Mouse (Mus musculus) liver, postnatal 0 days (tissue): ENCODE measurements at regions not wholly inside any gene's neighbourhood (a gene's known extent, or its start where the extent isn't known, plus 50 kb on each side); places are given as distances from the start of the nearest gene placed in this dataset.

ENCODE experiments used
- ATAC-seq: fragments of 200-750 bp; cut with Nextera tagmentation; 2 replicates; pipeline ENCODE4 v1.8.0; 2017; ENCODE audit warnings: mild to moderate bottlenecking, moderate library complexity
- DNase-seq: peaks from one replicate; pipeline ENCODE4 v3.0.0-alpha.2; 2016
- H3K27ac ChIP-seq: fragments of 300-500 bp; sonication (generic); 2 replicates; pipeline ENCODE4 v1.5.1; 2014; ENCODE audit warnings: antibody characterized with exemption, moderate library complexity, mild to moderate bottlenecking, low read depth
- H3K27me3 ChIP-seq: fragments of 300-500 bp; sonication (generic); 2 replicates; pipeline ENCODE4 v1.6.1; 2014; ENCODE audit warnings: low read length, control low read depth, mixed read lengths; ENCODE audit not compliant: insufficient read depth
- H3K36me3 ChIP-seq: fragments of 300-500 bp; sonication (generic); replicated peaks from 2 replicates; pipeline ENCODE4 v1.6.1; 2014; ENCODE audit warnings: mild to moderate bottlenecking, control low read depth, low read length, moderate library complexity, mixed read lengths; ENCODE audit not compliant: insufficient read depth
- H3K4me1 ChIP-seq: fragments of 300-500 bp; sonication (generic); 2 replicates; pipeline ENCODE4 v1.6.1; 2014; ENCODE audit warnings: antibody characterized with exemption, mild to moderate bottlenecking, control low read depth; ENCODE audit not compliant: insufficient read depth
- H3K4me2 ChIP-seq: fragments of 300-500 bp; sonication (generic); 2 replicates; pipeline ENCODE4 v1.6.1; 2014; ENCODE audit warnings: low read depth, mild to moderate bottlenecking, low read length, moderate library complexity, mixed read lengths
- H3K4me3 ChIP-seq: fragments of 300-500 bp; sonication (generic); 2 replicates; pipeline ENCODE4 v1.5.1; 2014; ENCODE audit warnings: low read depth, low read length
- H3K9ac ChIP-seq: fragments of 300-500 bp; sonication (generic); replicated peaks from 2 replicates; pipeline ENCODE4 v1.6.1; 2014; ENCODE audit warnings: mild to moderate bottlenecking, moderate library complexity
- H3K9me3 ChIP-seq: fragments of 300-500 bp; sonication (generic); 2 replicates; pipeline ENCODE4 v1.6.1; 2016; ENCODE audit warnings: mild to moderate bottlenecking, control low read depth, low read length, mixed read lengths
- CTCF ChIP-seq: sonication (generic); IDR thresholded peaks from 2 replicates; pipeline ENCODE4 v1.5.1; 2016; ENCODE audit warnings: antibody characterized with exemption, low read depth
- EP300 ChIP-seq: IDR thresholded peaks from 2 replicates; pipeline ENCODE4 v1.6.1; 2016; ENCODE audit warnings: antibody characterized with exemption, low read depth, mild to moderate bottlenecking
- WGBS: fragments of 180-500 bp; shearing (Covaris S2); extraction: QIAGEN DNeasy Blood & Tissue Kit; methylation state at CpG from one replicate; pipeline ENCODE4 v1.1.7; 2014; ENCODE audit not compliant: insufficient replicate concordance; 5-methylcytosine and 5-hydroxymethylcytosine counted together

DNA sequence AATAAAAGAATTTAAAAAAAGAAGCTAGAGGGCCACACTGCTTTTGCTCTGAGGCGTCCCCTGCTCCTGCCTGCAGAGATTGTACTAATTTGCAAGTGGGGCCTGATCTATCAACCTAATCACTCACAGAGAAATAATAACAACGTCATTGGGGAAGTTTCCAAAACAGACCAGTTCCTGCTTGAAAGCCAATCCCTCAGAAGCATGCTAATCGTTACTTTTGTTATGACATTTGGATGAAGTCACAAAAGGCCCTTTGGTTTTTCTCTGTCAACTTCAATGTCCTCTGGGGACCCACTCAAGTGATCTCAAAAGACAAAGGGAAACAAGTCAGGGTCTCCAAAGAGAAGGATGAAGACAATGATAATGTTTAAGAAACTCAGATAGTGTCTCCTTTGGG lies 72.2 kb upstream of the Srd5a3 start:
- no peak overlapping the region for H3K4me2 ChIP-seq
- 0 out of 2 replicates have a peak, but pooled peaks cover 2% of the 10 kb centered on the region for H3K4me1 ChIP-seq
- 0 out of 2 replicates have a peak, but pooled peaks cover 2% of the 10 kb centered on the region for H3K27me3 ChIP-seq
- no peaks in the 10 kb centered on the region for H3K9me3 ChIP-seq
- TF ChIP-seq EP300 (no peak), CTCF (no peak)
- DNase-seq (no peak), ATAC-seq (no peak)
- no peak overlapping the region for H3K27ac ChIP-seq
- H3K9ac ChIP-seq = no peak overlapping the region
- H3K4me3 ChIP-seq = no peak overlapping the region
- H3K36me3 ChIP-seq = no peaks in the 10 kb centered on the region
- WGBS = 42% methylated on average over 3 of the region's 3 CpGs

DNA sequence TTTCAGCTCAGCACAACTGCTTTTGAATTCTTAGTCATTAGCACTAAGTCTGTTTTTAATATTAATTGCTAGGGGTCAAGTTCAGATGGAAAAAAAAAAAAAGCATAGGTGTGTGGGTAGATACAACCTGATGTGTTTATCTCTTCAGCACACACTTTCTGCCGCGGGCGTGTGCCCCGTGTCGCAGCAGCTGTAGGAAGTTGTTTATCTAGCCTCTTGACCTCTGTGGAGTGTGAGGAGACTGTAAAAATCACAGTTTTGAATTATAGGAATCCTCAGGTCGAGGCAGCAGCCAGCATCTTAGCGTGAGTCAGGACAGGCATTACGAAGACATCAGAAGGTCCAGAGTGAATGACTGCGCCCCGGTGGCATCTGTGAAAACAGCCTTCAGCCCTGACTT lies 72.8 kb upstream of the Srd5a3 start:
- DNase-seq = no peak
- WGBS = 16% methylated on average over 10 of the region's 10 CpGs
- Histone ChIP-seq H3K27me3 (0 out of 2 replicates have a peak, but pooled peaks cover 2% of the 10 kb centered on the region), H3K9me3 (no peaks in the 10 kb centered on the region), H3K4me3 (no peak overlapping the region), H3K27ac (no peak overlapping the region), H3K9ac (no peak overlapping the region), H3K36me3 (no peaks in the 10 kb centered on the region), H3K4me2 (no peak overlapping the region), H3K4me1 (0 out of 2 replicates have a peak, but pooled peaks cover 2% of the 10 kb centered on the region)
- no peak for TF ChIP-seq CTCF
- ATAC-seq = no peak

DNA sequence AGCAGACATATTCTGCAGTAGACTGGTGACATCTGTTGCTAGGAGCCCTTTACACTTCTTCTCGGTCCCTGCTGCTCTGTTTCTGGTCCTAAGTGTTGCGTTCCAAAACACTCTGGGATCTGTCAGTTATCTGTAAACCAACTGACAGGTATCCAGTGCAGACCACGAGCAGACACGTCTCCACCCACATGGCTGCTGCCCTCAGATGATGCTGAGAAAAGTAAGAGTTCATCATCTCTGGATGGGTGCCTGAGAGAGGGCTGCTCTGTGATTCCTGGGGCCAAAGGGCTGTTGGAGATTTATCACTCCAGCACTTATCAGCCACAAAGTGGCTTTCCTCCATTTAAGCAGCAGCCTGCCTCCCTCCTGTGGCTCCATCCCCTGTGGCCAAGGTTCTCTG lies 74.3 kb upstream of the Srd5a3 start:
- H3K36me3 ChIP-seq = no peaks in the 10 kb centered on the region
- no peak overlapping the region for H3K4me2 ChIP-seq
- H3K27me3 ChIP-seq = 0 out of 2 replicates have a peak, but pooled peaks cover 2% of the 10 kb centered on the region
- ATAC-seq (no peak), DNase-seq (no peak)
- no peak for TF ChIP-seq EP300
- TF ChIP-seq CTCF = no peak
- no peak overlapping the region for H3K4me3 ChIP-seq
- 0 out of 2 replicates have a peak, but pooled peaks cover 2% of the 10 kb centered on the region for H3K4me1 ChIP-seq
- WGBS = 32% methylated on average over 4 of the region's 4 CpGs
- H3K9ac ChIP-seq = no peak overlapping the region
- no peaks in the 10 kb centered on the region for H3K9me3 ChIP-seq
- H3K27ac ChIP-seq = no peak overlapping the region

DNA sequence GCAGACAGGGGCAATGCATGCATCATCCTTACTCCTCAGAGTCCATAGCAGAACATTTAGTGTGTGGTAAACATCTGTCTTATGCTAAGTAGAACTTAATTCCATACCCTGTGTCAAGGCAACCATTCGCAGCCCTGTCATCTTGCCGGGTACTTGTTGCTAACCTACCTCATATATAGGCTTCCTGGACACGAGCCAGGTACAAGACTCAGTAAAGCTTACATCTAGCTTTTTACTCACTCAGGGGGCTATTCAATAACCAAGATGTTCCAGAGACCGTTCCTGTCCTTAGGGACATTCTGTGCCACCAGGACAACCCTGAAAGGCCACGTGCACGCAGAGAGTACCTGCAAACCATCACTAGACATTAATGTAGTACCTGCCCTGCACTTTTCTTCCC lies 74.8 kb upstream of the Srd5a3 start:
- no peaks in the 10 kb centered on the region for H3K9me3 ChIP-seq
- H3K4me2 ChIP-seq = no peak overlapping the region
- H3K27me3 ChIP-seq = 0 out of 2 replicates have a peak, but pooled peaks cover 2% of the 10 kb centered on the region
- no peak overlapping the region for H3K4me3 ChIP-seq
- no peak overlapping the region for H3K27ac ChIP-seq
- 76% methylated on average over 6 of the region's 6 CpGs for WGBS
- DNase-seq = no peak
- ATAC-seq = no peak
- H3K4me1 ChIP-seq = 0 out of 2 replicates have a peak, but pooled peaks cover 2% of the 10 kb centered on the region
- TF ChIP-seq EP300 = no peak
- no peak for TF ChIP-seq CTCF
- H3K36me3 ChIP-seq = no peaks in the 10 kb centered on the region
- H3K9ac ChIP-seq = no peak overlapping the region

DNA sequence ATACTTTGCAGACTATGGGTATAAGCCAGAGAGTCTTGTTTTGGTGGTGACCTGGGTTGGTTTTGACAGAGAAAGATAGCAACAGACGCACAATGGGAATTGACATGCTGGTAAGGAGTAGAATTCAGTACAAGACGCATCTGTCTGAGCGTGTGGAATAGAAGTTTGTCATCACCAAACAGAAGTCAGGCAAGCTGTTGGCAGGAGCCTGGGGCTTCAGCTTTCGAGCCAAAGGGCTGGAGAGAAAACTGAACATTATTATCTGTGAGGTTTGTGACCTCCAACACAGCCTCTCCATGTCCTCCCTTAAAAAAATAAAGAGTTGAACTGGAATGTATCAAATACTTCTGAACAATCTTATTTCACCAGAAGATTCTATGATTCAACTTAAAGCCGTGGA lies 75.4 kb upstream of the Srd5a3 start:
- WGBS = 68% methylated on average over 5 of the region's 5 CpGs
- H3K27ac ChIP-seq = no peak overlapping the region
- DNase-seq (no peak), ATAC-seq (no peak)
- no peak overlapping the region for H3K4me2 ChIP-seq
- H3K36me3 ChIP-seq = no peaks in the 10 kb centered on the region
- 0 out of 2 replicates have a peak, but pooled peaks cover 2% of the 10 kb centered on the region for H3K27me3 ChIP-seq
- H3K9ac ChIP-seq = no peak overlapping the region
- H3K9me3 ChIP-seq = no peaks in the 10 kb centered on the region
- no peak overlapping the region for H3K4me3 ChIP-seq
- TF ChIP-seq CTCF = no peak
- TF ChIP-seq EP300 = no peak
- 0 out of 2 replicates have a peak, but pooled peaks cover 2% of the 10 kb centered on the region for H3K4me1 ChIP-seq

DNA sequence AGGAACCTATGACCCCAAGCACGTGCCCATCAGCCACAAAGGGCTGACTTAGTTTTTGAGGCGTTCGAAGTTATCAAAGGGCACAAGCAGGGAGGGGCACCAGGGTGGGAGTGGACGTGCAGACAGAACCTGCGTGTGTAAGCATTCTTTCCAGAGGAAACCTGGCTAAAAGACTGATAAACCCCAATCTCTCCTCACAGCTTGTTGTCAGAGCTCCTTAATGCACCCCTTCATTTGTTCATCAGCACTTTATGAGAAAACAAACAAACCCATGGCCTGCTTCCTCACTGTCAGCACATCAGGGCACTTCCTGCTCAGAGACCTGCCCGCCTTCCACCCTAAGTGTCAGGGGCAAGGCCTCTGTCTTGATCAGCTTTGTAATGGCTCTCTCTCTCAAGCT lies 76.6 kb upstream of the Srd5a3 start:
- DNase-seq = no peak
- no peak overlapping the region for H3K9ac ChIP-seq
- H3K9me3 ChIP-seq = no peaks in the 10 kb centered on the region
- no peak overlapping the region for H3K4me3 ChIP-seq
- no peaks in the 10 kb centered on the region for H3K36me3 ChIP-seq
- 0 out of 2 replicates have a peak, but pooled peaks cover 2% of the 10 kb centered on the region for H3K4me1 ChIP-seq
- no peak overlapping the region for H3K27ac ChIP-seq
- H3K4me2 ChIP-seq = no peak overlapping the region
- 0 out of 2 replicates have a peak, but pooled peaks cover 2% of the 10 kb centered on the region for H3K27me3 ChIP-seq
- ATAC-seq = peak; percentile 85
- 24% methylated on average over 6 of the region's 6 CpGs for WGBS
- no peak for TF ChIP-seq EP300
- TF ChIP-seq CTCF = no peak

DNA sequence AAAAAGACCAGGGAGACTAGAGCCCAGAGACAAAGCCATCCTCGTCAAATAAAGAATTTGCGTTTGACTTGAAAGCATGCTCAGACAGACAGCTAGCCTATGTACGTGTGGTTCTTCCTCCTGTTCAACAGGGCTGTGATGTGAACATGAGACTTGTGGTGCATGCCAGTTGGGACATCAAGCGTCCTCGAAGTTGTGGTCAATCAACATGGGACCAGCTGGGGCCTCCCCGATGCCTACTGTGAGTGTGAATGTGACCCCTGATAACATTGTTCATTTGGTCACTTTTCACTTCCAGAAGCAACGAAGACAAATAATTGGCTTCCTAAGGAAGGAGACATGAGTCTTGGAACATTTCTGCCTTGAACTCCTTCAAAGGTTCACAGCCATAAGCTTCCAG lies 79.8 kb upstream of the Kdr start:
- no peak for TF ChIP-seq EP300
- TF ChIP-seq CTCF = no peak
- DNase-seq (no peak), ATAC-seq (no peak)
- Histone ChIP-seq H3K9ac (no peak overlapping the region), H3K36me3 (no peaks in the 10 kb centered on the region), H3K4me3 (no peak overlapping the region), H3K9me3 (no peaks in the 10 kb centered on the region), H3K27me3 (no peaks in the 10 kb centered on the region), H3K27ac (no peak overlapping the region), H3K4me2 (no peak overlapping the region), H3K4me1 (no peaks in the 10 kb centered on the region)
- 69% methylated on average over 7 of the region's 7 CpGs for WGBS
